Mouse (Mus musculus): ENCODE measurements around the gene Lamc1. TPM values are rescaled to one million over a fixed set of nuclear protein-coding genes. Genes with fewer than 3 reads are reported as not detected.

Gene Lamc1
- polyA plus RNA-seq, 1 experiment from 2014 or later: 104 TPM

DNA sequence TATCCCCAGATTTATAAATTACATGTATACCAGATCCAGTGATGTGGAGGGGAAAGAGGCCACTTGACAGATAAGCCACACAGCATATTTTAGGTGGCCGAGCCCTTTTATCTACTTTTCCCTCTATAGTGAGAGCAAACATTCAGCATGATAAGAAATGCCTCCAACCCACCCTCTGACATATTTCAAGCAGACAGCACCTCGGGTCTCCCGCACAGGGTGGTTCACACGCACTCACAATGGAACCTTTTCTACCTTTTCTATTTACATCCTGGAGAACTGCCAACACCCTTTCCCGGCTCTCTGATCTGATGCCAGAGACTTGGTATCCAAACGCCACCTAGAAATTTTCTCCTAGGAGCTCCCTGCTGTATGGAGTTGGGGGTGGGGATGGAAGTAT is 58.0 kb downstream of the Lamc1 start:
- peak; percentile 75 for ATAC-seq (ENCODE audit: insufficient number of reproducible peaks, insufficient read depth, low FRiP score, low read depth)
- Histone ChIP-seq H3K4me1 (ENCODE audit: control insufficient read depth, insufficient read depth, low read length) (peaks cover 36% of the 10 kb centered on the region), H3K27ac (ENCODE audit: low read length) (peak overlapping the region; percentile 74; the same call in 1 of the 2 replicates), H3K4me3 (ENCODE audit: low read depth, low read length) (no peak overlapping the region), H3K9ac (replicated peaks; ENCODE audit: low read depth, low read length) (no peak overlapping the region), H3K27me3 (ENCODE audit: control insufficient read depth, insufficient read depth, low read length) (no peaks in the 10 kb centered on the region), H3K9me3 (ENCODE audit: control insufficient read depth, low read depth, low read length) (no peaks in the 10 kb centered on the region), H3K4me2 (replicated peaks; ENCODE audit: low read depth, low read length) (no peak overlapping the region), H3K36me3 (ENCODE audit: control insufficient read depth, insufficient read depth, low read length) (no peaks in the 10 kb centered on the region)
- WGBS: 18% methylated on average over 6 of the region's 6 CpGs

DNA sequence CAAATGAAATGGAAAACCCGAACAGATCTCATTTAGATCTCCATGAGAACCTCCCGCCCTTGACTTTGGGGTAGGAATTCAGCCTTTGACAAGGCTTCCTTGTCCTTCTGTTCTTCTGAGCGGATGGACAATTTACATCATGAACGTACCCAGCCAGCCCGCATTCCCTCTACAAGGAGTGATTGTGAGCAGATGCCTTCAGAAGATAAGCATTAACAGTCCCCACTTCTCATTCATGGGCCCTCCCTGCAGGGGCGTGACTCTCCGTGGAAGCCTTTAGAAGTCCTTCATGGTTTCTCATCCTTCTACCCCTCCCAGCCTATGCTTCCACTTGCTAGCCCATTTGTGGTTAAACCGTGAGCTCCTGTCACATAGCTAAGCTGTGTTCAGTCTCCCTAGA is 58.9 kb downstream of the Lamc1 start:
- peak overlapping the region; percentile 58; the same call in 1 of the 2 replicates for H3K27ac ChIP-seq (ENCODE audit: low read length)
- no peaks in the 10 kb centered on the region for H3K27me3 ChIP-seq (ENCODE audit: control insufficient read depth, insufficient read depth, low read length)
- H3K4me1 ChIP-seq (ENCODE audit: control insufficient read depth, insufficient read depth, low read length): peaks cover 36% of the 10 kb centered on the region
- ATAC-seq (ENCODE audit: insufficient number of reproducible peaks, insufficient read depth, low FRiP score, low read depth): no peak; the same call in 1 of the 2 replicates
- H3K4me3 ChIP-seq (ENCODE audit: low read depth, low read length): no peak overlapping the region
- 48% methylated on average over 8 of the region's 8 CpGs for WGBS
- no peaks in the 10 kb centered on the region for H3K36me3 ChIP-seq (ENCODE audit: control insufficient read depth, insufficient read depth, low read length)
- no peaks in the 10 kb centered on the region for H3K9me3 ChIP-seq (ENCODE audit: control insufficient read depth, low read depth, low read length)
- H3K4me2 ChIP-seq (replicated peaks; ENCODE audit: low read depth, low read length): no peak overlapping the region; the same call in 1 of the 2 replicates
- no peak overlapping the region for H3K9ac ChIP-seq (replicated peaks; ENCODE audit: low read depth, low read length)

DNA sequence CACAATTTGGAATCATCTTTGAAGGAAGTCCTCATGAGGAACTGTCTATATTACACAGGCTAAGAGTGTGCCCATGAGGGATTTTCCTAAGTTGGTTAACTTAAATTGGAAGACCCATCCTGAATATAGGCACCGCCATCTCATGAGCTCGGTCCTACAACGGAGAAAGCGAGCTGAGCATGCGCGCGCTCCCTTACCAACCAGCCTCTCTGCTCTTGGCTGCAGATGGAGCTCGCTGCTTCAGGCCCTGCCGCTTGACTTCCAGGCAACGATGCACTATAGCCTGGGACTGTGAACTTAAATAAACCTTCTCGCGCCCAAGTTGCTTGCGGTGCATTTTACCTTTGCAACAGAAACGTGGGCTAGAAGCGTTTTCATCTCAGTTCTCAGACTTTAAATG is 61.8 kb downstream of the Lamc1 start:
- ATAC-seq (ENCODE audit: insufficient number of reproducible peaks, insufficient read depth, low FRiP score, low read depth): no peak
- Histone ChIP-seq H3K27me3 (ENCODE audit: control insufficient read depth, insufficient read depth, low read length) (no peaks in the 10 kb centered on the region), H3K9me3 (ENCODE audit: control insufficient read depth, low read depth, low read length) (no peaks in the 10 kb centered on the region), H3K4me3 (ENCODE audit: low read depth, low read length) (no peak overlapping the region), H3K9ac (replicated peaks; ENCODE audit: low read depth, low read length) (no peak overlapping the region), H3K4me1 (ENCODE audit: control insufficient read depth, insufficient read depth, low read length) (peaks cover 62% of the 10 kb centered on the region), H3K27ac (ENCODE audit: low read length) (no peak overlapping the region), H3K36me3 (ENCODE audit: control insufficient read depth, insufficient read depth, low read length) (no peaks in the 10 kb centered on the region), H3K4me2 (replicated peaks; ENCODE audit: low read depth, low read length) (no peak overlapping the region)
- WGBS: 91% methylated on average over 15 of the region's 15 CpGs

GRCm38 (mm10) chr1:153269681-153270080 is 62.9 kb downstream of the Lamc1 start:
- Histone ChIP-seq H3K4me1 (ENCODE audit: control insufficient read depth, insufficient read depth, low read length) (peaks cover 64% of the 10 kb centered on the region), H3K9me3 (ENCODE audit: control insufficient read depth, low read depth, low read length) (no peaks in the 10 kb centered on the region), H3K4me2 (replicated peaks; ENCODE audit: low read depth, low read length) (no peak overlapping the region), H3K27ac (ENCODE audit: low read length) (no peak overlapping the region), H3K27me3 (ENCODE audit: control insufficient read depth, insufficient read depth, low read length) (no peaks in the 10 kb centered on the region), H3K4me3 (ENCODE audit: low read depth, low read length) (no peak overlapping the region), H3K9ac (replicated peaks; ENCODE audit: low read depth, low read length) (no peak overlapping the region), H3K36me3 (ENCODE audit: control insufficient read depth, insufficient read depth, low read length) (no peaks in the 10 kb centered on the region)
- no peak for ATAC-seq (ENCODE audit: insufficient number of reproducible peaks, insufficient read depth, low FRiP score, low read depth)
- 67% methylated on average over 6 of the region's 6 CpGs for WGBS

- peaks cover 68% of the 10 kb centered on the region for H3K4me1 ChIP-seq (ENCODE audit: control insufficient read depth, insufficient read depth, low read length)
- no peaks in the 10 kb centered on the region for H3K27me3 ChIP-seq (ENCODE audit: control insufficient read depth, insufficient read depth, low read length)
- no peak overlapping the region for H3K9ac ChIP-seq (replicated peaks; ENCODE audit: low read depth, low read length)
- no peak overlapping the region for H3K4me2 ChIP-seq (replicated peaks; ENCODE audit: low read depth, low read length)
- ATAC-seq (ENCODE audit: insufficient number of reproducible peaks, insufficient read depth, low FRiP score, low read depth): no peak
- H3K36me3 ChIP-seq (ENCODE audit: control insufficient read depth, insufficient read depth, low read length): no peaks in the 10 kb centered on the region
- H3K4me3 ChIP-seq (ENCODE audit: low read depth, low read length): no peak overlapping the region
- no peak overlapping the region for H3K27ac ChIP-seq (ENCODE audit: low read length)
- WGBS: 81% methylated on average over 6 of the region's 6 CpGs
- H3K9me3 ChIP-seq (ENCODE audit: control insufficient read depth, low read depth, low read length): no peaks in the 10 kb centered on the region
Observed at GRCm38 (mm10) chr1:153268806-153269309, 63.7 kb downstream of the Lamc1 start.

GRCm38 (mm10) chr1:153268306-153268705 is 64.3 kb downstream of the Lamc1 start:
- Histone ChIP-seq H3K27ac (ENCODE audit: low read length) (no peak overlapping the region; the same call in 1 of the 2 replicates), H3K27me3 (ENCODE audit: control insufficient read depth, insufficient read depth, low read length) (no peaks in the 10 kb centered on the region), H3K4me2 (replicated peaks; ENCODE audit: low read depth, low read length) (no peak overlapping the region), H3K4me3 (ENCODE audit: low read depth, low read length) (no peak overlapping the region), H3K4me1 (ENCODE audit: control insufficient read depth, insufficient read depth, low read length) (peaks cover 62% of the 10 kb centered on the region), H3K36me3 (ENCODE audit: control insufficient read depth, insufficient read depth, low read length) (no peaks in the 10 kb centered on the region), H3K9me3 (ENCODE audit: control insufficient read depth, low read depth, low read length) (no peaks in the 10 kb centered on the region), H3K9ac (replicated peaks; ENCODE audit: low read depth, low read length) (no peak overlapping the region)
- ATAC-seq (ENCODE audit: insufficient number of reproducible peaks, insufficient read depth, low FRiP score, low read depth): peak; percentile 11; the same call in 1 of the 2 replicates
- WGBS: 77% methylated on average over 7 of the region's 7 CpGs

DNA sequence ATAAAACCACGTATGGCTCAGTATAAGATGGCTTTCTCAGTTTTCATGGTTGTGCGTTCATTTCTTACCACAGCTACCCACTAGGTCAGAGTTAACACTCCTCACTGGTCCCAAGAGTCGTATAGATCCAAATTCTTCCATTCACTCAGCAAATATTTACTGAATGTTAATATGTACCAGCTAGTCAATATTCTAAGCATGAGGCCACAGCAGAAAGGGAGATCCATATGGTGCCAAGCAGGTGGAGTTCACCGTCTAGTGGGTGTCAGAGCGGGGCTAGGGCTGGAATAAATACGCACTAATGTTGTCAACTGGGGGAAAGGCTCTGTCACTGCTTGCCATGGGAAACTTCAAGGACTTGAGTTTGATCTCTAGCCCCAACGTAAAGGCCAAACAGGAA is 64.9 kb downstream of the Lamc1 start:
- Histone ChIP-seq H3K27ac (ENCODE audit: low read length) (peak overlapping the region; percentile 52; the same call in 1 of the 2 replicates), H3K9me3 (ENCODE audit: control insufficient read depth, low read depth, low read length) (no peaks in the 10 kb centered on the region), H3K9ac (replicated peaks; ENCODE audit: low read depth, low read length) (no peak overlapping the region), H3K27me3 (ENCODE audit: control insufficient read depth, insufficient read depth, low read length) (no peaks in the 10 kb centered on the region), H3K36me3 (ENCODE audit: control insufficient read depth, insufficient read depth, low read length) (no peaks in the 10 kb centered on the region), H3K4me3 (ENCODE audit: low read depth, low read length) (no peak overlapping the region), H3K4me2 (replicated peaks; ENCODE audit: low read depth, low read length) (no peak overlapping the region), H3K4me1 (ENCODE audit: control insufficient read depth, insufficient read depth, low read length) (peaks cover 60% of the 10 kb centered on the region)
- WGBS: 71% methylated on average over 7 of the region's 7 CpGs
- 0 out of 2 replicates have a peak, but pooled peaks have one; percentile 20 for ATAC-seq (ENCODE audit: insufficient number of reproducible peaks, insufficient read depth, low FRiP score, low read depth)

DNA sequence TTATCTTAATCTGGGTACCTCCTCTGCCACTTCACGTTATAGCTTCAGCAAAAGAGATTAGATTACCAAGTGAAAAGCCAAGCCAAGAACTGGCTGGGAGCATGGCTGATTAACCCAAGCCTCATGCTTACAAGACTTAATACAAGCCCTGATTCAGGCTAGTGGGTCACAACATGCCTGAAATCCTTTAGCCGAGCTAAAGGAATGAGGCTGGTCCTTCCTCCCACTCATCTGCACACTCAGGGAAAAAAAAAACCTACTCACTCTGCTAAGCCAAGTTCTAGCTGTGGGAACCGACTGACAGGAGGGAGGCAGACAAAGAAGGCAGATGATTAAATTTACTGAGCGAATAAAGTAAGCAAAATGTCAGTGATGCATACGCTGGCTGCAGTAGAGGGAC is 65.7 kb downstream of the Lamc1 start:
- ATAC-seq (ENCODE audit: insufficient number of reproducible peaks, insufficient read depth, low FRiP score, low read depth): no peak
- Histone ChIP-seq H3K27me3 (ENCODE audit: control insufficient read depth, insufficient read depth, low read length) (no peaks in the 10 kb centered on the region), H3K4me2 (replicated peaks; ENCODE audit: low read depth, low read length) (no peak overlapping the region), H3K4me3 (ENCODE audit: low read depth, low read length) (no peak overlapping the region), H3K9ac (replicated peaks; ENCODE audit: low read depth, low read length) (no peak overlapping the region), H3K9me3 (ENCODE audit: control insufficient read depth, low read depth, low read length) (no peaks in the 10 kb centered on the region), H3K27ac (ENCODE audit: low read length) (peak overlapping the region; percentile 52; the same call in 1 of the 2 replicates), H3K4me1 (ENCODE audit: control insufficient read depth, insufficient read depth, low read length) (peaks cover 53% of the 10 kb centered on the region), H3K36me3 (ENCODE audit: control insufficient read depth, insufficient read depth, low read length) (peaks cover 6% of the 10 kb centered on the region; the same call in 1 of the 2 replicates)
- 9% methylated on average over 5 of the region's 5 CpGs for WGBS

DNA sequence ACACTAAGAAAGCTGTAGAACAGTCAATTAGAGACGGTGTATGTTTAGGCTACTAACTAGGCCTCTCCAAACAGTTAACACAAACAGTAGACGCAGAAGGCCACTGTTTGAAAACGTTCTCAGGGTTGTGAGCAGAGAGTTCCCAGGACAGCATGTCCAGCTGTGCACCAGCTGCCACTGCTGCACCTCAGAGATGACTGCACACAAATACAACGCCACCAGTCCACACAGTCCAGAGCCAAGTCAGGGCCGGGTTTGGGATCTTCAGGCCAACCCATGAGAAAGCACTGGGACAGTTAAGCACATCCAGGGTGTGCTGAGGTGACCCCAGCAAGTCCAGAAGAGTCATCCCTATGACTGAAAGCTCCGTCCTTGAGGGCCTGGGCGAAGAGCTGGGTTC is 67.0 kb downstream of the Lamc1 start:
- H3K27me3 ChIP-seq (ENCODE audit: control insufficient read depth, insufficient read depth, low read length): no peaks in the 10 kb centered on the region
- no peak overlapping the region for H3K9ac ChIP-seq (replicated peaks; ENCODE audit: low read depth, low read length)
- H3K36me3 ChIP-seq (ENCODE audit: control insufficient read depth, insufficient read depth, low read length): peaks cover 11% of the 10 kb centered on the region; the same call in 1 of the 2 replicates
- no peak overlapping the region for H3K4me2 ChIP-seq (replicated peaks; ENCODE audit: low read depth, low read length)
- WGBS: 34% methylated on average over 7 of the region's 7 CpGs
- H3K4me1 ChIP-seq (ENCODE audit: control insufficient read depth, insufficient read depth, low read length): peaks cover 48% of the 10 kb centered on the region
- ATAC-seq (ENCODE audit: insufficient number of reproducible peaks, insufficient read depth, low FRiP score, low read depth): no peak
- H3K27ac ChIP-seq (ENCODE audit: low read length): peak overlapping the region; percentile 86
- H3K4me3 ChIP-seq (ENCODE audit: low read depth, low read length): no peak overlapping the region
- no peaks in the 10 kb centered on the region for H3K9me3 ChIP-seq (ENCODE audit: control insufficient read depth, low read depth, low read length)
